Mouse (Mus musculus) heart, postnatal 0 days (tissue): ENCODE results near the gene Rplp2. TPM values are rescaled to one million over a fixed set of nuclear protein-coding genes. Genes with fewer than 3 reads are reported as not detected.

Experiments
- ATAC-seq: fragments of 200-750 bp; cut with Nextera tagmentation; 2 replicates; pipeline ENCODE4 v1.8.0; 2017; ENCODE audit warnings: low read depth, moderate number of reproducible peaks, moderate library complexity; ENCODE audit not compliant: insufficient read depth
- DNase-seq: peaks from one replicate; pipeline ENCODE4 v3.0.0-alpha.2; 2016; ENCODE audit warnings: low spot score
- H3K27ac ChIP-seq: fragments of 300-500 bp; sonication (generic); 2 replicates; pipeline ENCODE4 v1.5.1; 2014; ENCODE audit warnings: low read depth, mild to moderate bottlenecking
- H3K27me3 ChIP-seq: fragments of 300-500 bp; sonication (generic); 2 replicates; pipeline ENCODE4 v1.6.1; 2014; ENCODE audit warnings: low read length, mixed read lengths; ENCODE audit not compliant: control insufficient read depth, insufficient read depth
- H3K36me3 ChIP-seq: fragments of 300-500 bp; sonication (generic); replicated peaks from 2 replicates; pipeline ENCODE4 v1.6.1; 2014; ENCODE audit warnings: low read length, mixed read lengths; ENCODE audit not compliant: control insufficient read depth, insufficient read depth
- H3K4me1 ChIP-seq: fragments of 300-500 bp; sonication (generic); 2 replicates; pipeline ENCODE4 v1.6.1; 2014; ENCODE audit warnings: antibody characterized with exemption; ENCODE audit not compliant: control insufficient read depth, insufficient read depth
- H3K4me2 ChIP-seq: fragments of 300-500 bp; sonication (generic); 2 replicates; pipeline ENCODE4 v1.6.1; 2014; ENCODE audit warnings: low read depth, mild to moderate bottlenecking, low read length, moderate library complexity
- H3K4me3 ChIP-seq: fragments of 300-500 bp; sonication (generic); 2 replicates; pipeline ENCODE4 v1.5.1; 2014; ENCODE audit warnings: low read depth, low read length
- H3K9ac ChIP-seq: fragments of 300-500 bp; sonication (generic); replicated peaks from 2 replicates; pipeline ENCODE4 v1.6.1; 2014; ENCODE audit warnings: low read depth, low read length, mixed read lengths
- H3K9me3 ChIP-seq: fragments of 300-500 bp; sonication (generic); replicated peaks from 2 replicates; pipeline ENCODE4 v1.6.1; 2016; ENCODE audit warnings: low read length; ENCODE audit not compliant: control insufficient read depth
- CTCF ChIP-seq: IDR thresholded peaks from 2 replicates; pipeline ENCODE4 v1.5.1; 2016; ENCODE audit warnings: antibody characterized with exemption, control low read depth, low read depth
- EP300 ChIP-seq: IDR thresholded peaks from 2 replicates; pipeline ENCODE4 v1.6.1; 2016; ENCODE audit warnings: antibody characterized with exemption, low read depth
- WGBS: fragments of 180-500 bp; shearing (Covaris S2); extraction: QIAGEN DNeasy Blood & Tissue Kit; methylation state at CpG from one replicate; pipeline ENCODE4 v1.1.7; 2014; 5-methylcytosine and 5-hydroxymethylcytosine counted together
- polyA plus RNA-seq: library from polyadenylated mRNA; unstranded; fragments of >200 nt; fragmentation: Nextera tagmentation; extraction: Ambion mirVana; gene quantifications from 2 replicates; pipeline ENCODE4 v1.2.1, GENCODE M21; 2015
- total RNA-seq: library from RNA; depleted of rRNA; stranded (reverse); fragments of >200 nt; gene quantifications from 2 replicates; pipeline ENCODE4 v1.2.3, GENCODE M21; 2014; ENCODE audit warnings: low replicate concordance

Rplp2 gene
- total and polyA plus RNA-seq, 2 experiments from 2014 or later: 309 to 880 TPM

DNA sequence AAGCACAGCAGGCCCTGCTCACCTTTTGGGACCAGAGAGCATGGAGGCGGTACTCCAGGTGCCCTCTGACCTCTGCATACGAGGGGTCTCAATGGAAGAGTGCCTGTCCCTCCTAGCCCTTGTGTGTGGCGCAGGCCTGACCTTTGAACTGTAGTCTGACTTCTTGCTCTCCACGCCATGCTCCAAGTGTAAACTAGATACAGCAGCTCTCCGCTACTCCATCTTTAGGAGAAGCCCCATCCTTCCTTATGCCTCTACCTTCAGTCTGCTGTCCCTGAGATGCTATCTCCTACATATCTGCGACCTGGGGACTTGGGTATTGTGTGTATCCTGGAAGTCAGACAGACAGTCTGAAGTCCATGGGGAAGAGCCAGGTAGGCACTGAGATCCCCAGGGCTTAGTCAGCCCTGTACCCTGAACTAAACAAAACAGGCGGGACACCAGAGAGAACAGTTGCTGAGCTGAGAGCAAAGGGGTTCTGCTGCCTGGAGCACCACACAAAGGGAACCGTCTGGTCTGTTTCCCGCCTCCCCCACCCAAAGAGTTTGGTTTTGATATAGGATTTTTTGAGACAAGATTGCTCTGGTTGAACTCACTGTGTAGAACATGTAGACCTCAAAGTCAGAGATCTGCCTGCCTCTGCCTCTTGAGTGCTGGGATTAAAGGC, 11.2 kb upstream of the Rplp2 start:
- no peaks in the 10 kb centered on the region for H3K27me3 ChIP-seq
- no peak overlapping the region for H3K9ac ChIP-seq
- no peak for TF ChIP-seq CTCF
- no peak for TF ChIP-seq EP300
- H3K27ac ChIP-seq: 0 out of 2 replicates have a peak overlapping the region, but pooled peaks have one; percentile 27
- H3K36me3 ChIP-seq: peaks cover 12% of the 10 kb centered on the region
- H3K4me1 ChIP-seq: peaks cover 26% of the 10 kb centered on the region
- no peak overlapping the region for H3K4me3 ChIP-seq
- DNase-seq (no peak), ATAC-seq (no peak)
- WGBS: 82% methylated on average over 9 of the region's 9 CpGs
- peak overlapping the region; percentile 88 for H3K4me2 ChIP-seq
- no peaks in the 10 kb centered on the region for H3K9me3 ChIP-seq

DNA sequence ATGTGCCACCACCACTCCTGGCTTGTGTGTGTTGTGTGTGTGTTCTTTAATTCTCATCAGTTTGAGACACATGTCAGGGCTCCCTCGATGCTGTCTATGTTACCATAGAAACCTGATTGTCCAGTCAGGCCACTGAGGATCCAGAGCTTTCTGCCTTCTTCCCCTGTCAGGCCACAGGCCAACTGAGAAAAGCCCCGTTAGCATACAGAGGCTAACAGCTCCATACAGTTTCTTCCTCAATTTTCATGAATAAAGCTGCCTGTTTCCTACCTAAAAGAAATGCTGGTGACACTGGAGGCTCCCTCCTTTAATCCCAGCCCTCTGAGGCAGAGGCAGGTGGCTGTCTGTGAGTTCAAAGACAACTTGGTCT, 10.7 kb upstream of the Rplp2 start:
- ATAC-seq (no peak), DNase-seq (no peak)
- Histone ChIP-seq H3K4me3 (peak overlapping the region; percentile 66), H3K27me3 (no peaks in the 10 kb centered on the region), H3K9me3 (no peaks in the 10 kb centered on the region), H3K27ac (no peak overlapping the region), H3K4me1 (peaks cover 26% of the 10 kb centered on the region), H3K9ac (no peak overlapping the region), H3K4me2 (peak overlapping the region; percentile 85), H3K36me3 (peaks cover 6% of the 10 kb centered on the region)
- TF ChIP-seq EP300 (no peak), CTCF (no peak)
- WGBS: 63% methylated on average over 2 of the region's 2 CpGs

DNA sequence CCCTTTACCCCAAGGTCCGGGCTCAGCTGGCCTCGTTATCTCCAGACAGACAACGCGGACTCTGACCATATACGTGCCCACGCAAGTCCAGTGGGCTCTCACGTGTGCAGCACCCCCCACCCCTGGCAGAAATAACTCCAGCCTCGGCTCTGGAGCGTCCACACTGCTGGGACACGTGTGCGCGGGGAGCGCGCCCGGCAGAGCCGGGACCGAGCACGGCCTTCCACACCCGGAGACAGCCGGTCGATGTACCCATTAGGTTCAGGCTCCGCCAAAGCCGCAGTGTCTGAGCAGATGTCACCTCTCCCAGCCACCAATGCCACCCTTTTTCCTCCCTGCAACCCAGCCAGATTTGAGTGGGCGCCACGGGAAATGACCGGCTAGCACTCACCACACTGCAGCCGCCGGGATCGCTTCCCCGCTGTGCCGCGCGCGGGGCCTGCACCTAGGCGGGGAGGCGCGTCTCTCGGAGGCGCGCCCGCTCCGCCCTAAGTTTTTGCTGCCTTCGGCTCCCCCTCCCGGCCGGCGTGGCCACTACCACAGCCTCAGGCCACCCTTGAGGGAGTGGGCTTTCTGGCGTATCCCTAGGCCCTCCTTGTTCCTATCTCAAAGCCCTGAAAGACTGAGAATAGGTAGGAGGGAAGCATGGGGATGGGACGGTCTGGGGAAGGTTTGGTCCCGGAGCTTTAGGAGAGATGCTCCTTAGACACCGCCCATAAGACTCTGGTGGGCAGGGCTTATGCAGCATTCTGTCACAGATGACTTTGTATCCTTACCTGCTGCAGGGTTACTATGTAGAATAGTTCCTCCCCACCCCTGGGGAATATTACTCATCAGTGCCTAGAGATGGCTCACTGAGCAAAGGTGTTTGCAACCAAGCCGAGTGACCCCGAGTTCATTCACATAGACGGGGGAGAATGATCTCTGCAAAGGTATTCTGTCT, 9.7 kb upstream of the Rplp2 start, which contains the start of gene Slc25a22:
Gene Slc25a22 (minus strand): TSS at position 715 of the 943 bp plus-strand sequence.
- Histone ChIP-seq H3K27me3 (no peaks in the 10 kb centered on the region), H3K9ac (peak within 1 kb of the TSS; percentile 64), H3K27ac (peak within 1 kb of the TSS; percentile 5; the same call in 1 of the 2 replicates), H3K9me3 (no peaks in the 10 kb centered on the region), H3K4me3 (peak within 1 kb of the TSS; percentile 66), H3K4me1 (peaks cover 26% of the 10 kb centered on the region), H3K36me3 (no peaks in the 10 kb centered on the region; the same call in 1 of the 2 replicates), H3K4me2 (peak within 1 kb of the TSS; percentile 85)
- DNase-seq (peak; percentile 74), ATAC-seq (peak; percentile 80)
- peak; percentile 76 for TF ChIP-seq CTCF
- TF ChIP-seq EP300: 0 out of 2 replicates have a peak, but pooled peaks have one; percentile 55
- 6% methylated on average over 50 of the region's 53 CpGs for WGBS

DNA sequence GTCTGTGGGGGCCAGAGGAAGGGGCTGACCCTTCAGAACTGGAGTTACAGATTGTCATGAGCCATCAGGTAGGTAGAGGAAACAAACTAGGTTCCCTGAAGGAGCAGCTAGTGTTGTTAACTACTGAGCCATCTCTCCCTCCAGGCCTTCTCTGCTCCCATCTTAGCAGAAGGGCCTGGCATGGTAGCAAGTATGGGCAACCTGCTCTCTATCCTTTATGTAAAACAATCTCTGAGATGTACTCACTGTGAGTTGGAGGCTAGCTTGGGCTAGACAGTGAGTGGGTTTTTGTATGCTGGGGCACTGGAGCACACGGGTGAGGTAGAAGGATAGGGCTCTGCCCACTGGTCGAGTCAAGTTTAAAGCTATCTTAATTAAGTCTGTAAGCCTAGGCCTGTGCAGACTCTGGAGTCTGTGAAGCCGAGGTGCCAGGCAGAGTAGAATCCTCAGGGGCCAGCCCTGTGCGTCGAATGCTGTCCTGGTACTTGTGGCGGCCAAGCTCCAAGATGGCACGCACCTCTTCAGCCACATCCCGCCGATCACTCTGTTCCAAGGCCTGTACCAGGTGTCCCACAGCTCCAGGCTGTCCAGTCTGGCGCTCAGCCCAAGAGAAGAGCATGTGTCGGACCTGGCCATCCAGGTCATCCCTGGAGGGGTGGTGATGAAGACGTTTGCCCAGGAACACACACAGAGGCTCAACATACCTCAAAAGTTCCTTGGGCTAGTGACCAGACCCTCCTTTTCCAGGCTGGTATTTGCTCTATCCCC, 8.8 kb upstream of the Rplp2 start:
- Histone ChIP-seq H3K4me2 (no peak overlapping the region), H3K36me3 (no peaks in the 10 kb centered on the region; the same call in 1 of the 2 replicates), H3K4me1 (peaks cover 28% of the 10 kb centered on the region), H3K9me3 (no peaks in the 10 kb centered on the region), H3K27me3 (no peaks in the 10 kb centered on the region), H3K27ac (no peak overlapping the region), H3K9ac (no peak overlapping the region), H3K4me3 (no peak overlapping the region)
- WGBS: 90% methylated on average over 12 of the region's 12 CpGs
- no peak for ATAC-seq
- no peak for TF ChIP-seq CTCF
- TF ChIP-seq EP300: no peak
- no peak for DNase-seq

DNA sequence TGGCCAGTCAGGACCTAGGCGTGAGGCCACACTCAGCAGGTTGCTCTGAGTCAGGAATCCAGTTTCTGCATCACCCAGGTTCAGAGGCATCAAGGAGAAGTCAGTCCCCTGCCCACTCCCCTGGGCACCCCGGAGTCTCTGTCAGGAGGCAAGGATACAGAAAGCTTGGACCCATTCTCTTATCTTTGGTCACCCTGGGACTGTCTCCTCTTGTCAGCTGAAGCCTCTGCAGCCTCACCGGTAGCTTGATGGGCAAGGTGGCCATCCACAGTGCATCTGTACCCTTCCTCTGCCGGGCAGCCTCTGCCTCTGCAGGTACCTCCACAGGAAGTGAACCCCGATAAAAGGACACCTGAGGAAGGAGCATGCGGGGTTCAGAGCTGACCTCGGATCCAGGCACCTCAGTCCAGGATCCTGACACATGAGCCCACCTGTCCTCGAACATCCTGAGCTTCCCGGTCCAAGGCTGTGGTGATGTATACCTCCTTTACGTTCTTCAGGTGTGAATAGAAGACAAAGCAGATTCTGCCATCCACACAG, 8.0 kb upstream of the Rplp2 start:
- ATAC-seq: no peak
- no peak overlapping the region for H3K4me3 ChIP-seq
- H3K9ac ChIP-seq: no peak overlapping the region
- H3K4me2 ChIP-seq: no peak overlapping the region
- 93% methylated on average over 10 of the region's 10 CpGs for WGBS
- peaks cover 31% of the 10 kb centered on the region for H3K4me1 ChIP-seq
- no peak overlapping the region for H3K27ac ChIP-seq
- TF ChIP-seq CTCF (no peak), EP300 (no peak)
- no peak for DNase-seq
- no peaks in the 10 kb centered on the region for H3K27me3 ChIP-seq
- H3K36me3 ChIP-seq: no peaks in the 10 kb centered on the region; the same call in 1 of the 2 replicates
- H3K9me3 ChIP-seq: no peaks in the 10 kb centered on the region
